Mouse (Mus musculus) MEL (cell line): ENCODE data around the gene Mmp24. TPM values are rescaled to one million over a fixed set of nuclear protein-coding genes. Genes with fewer than 3 reads are reported as not detected.
A peak's percentile ranks its signal among the peaks of the same experiment; 100 is the strongest.

Experiments used
- DNase-seq: peaks from one replicate; pipeline ENCODE4 v3.0.0; 2011; ENCODE audit warnings: low read depth, low spot score
- H3K27ac ChIP-seq: 2 replicates; pipeline ENCODE4 v1.5.1; 2012; ENCODE audit warnings: low read depth, mild to moderate bottlenecking, control low read depth, low read length, moderate library complexity; ENCODE audit not compliant: control insufficient read depth
- H3K27me3 ChIP-seq, 2 experiments: fragments of 150-350 bp in 1 of 2; sonication (generic) in 1 of 2; 2 replicates each; pipeline ENCODE4 v1.6.1; 2012; ENCODE audit warnings: low read length in 2 of 2, mild to moderate bottlenecking in 2 of 2, improper control_type of control experiment in 1 of 2, moderate library complexity in 1 of 2; ENCODE audit not compliant: insufficient read depth in 2 of 2, control insufficient read depth in 1 of 2
- H3K36me3 ChIP-seq, 2 experiments: 2 replicates each; pipeline ENCODE4 v1.6.1; 2012 to 2014; ENCODE audit warnings: low read length in 2 of 2, improper control_type of control experiment in 1 of 2, inconsistent platforms in 1 of 2, mild to moderate bottlenecking in 1 of 2; ENCODE audit not compliant: insufficient read depth in 2 of 2, control insufficient read depth in 1 of 2
- H3K4me1 ChIP-seq, 2 experiments: fragments of 150-350 bp in 1 of 2; sonication (generic) in 1 of 2; 2 replicates each; pipeline ENCODE4 v1.6.1; 2012; ENCODE audit warnings: low read length in 2 of 2, improper control_type of control experiment in 1 of 2, mild to moderate bottlenecking in 1 of 2; ENCODE audit not compliant: insufficient read depth in 2 of 2, control insufficient read depth in 1 of 2
- H3K4me3 ChIP-seq, 2 experiments: fragments of 150-350 bp in 1 of 2; sonication (generic) in 1 of 2; 2 replicates each; pipeline ENCODE4 v1.5.1; 2012; ENCODE audit warnings: low read depth in 2 of 2, low read length in 2 of 2, mild to moderate bottlenecking in 2 of 2, moderate library complexity in 2 of 2, control low read depth in 1 of 2, improper control_type of control experiment in 1 of 2; ENCODE audit not compliant: control insufficient read depth in 1 of 2, insufficient read depth in 1 of 2
- H3K79me2 ChIP-seq: 2 replicates; pipeline ENCODE4 v1.6.1; 2012; ENCODE audit warnings: mild to moderate bottlenecking, low read length, moderate library complexity; ENCODE audit not compliant: control insufficient read depth, poor library complexity, insufficient read depth
- H3K9ac ChIP-seq: 2 replicates; pipeline ENCODE4 v1.6.1; 2012; ENCODE audit warnings: low read depth, mild to moderate bottlenecking, control low read depth, low read length, moderate library complexity; ENCODE audit not compliant: control insufficient read depth, poor library complexity, severe bottlenecking
- H3K9me3 ChIP-seq: fragments of 150-350 bp; sonication (generic); replicated peaks from 2 replicates; pipeline ENCODE4 v1.6.1; 2012; ENCODE audit warnings: mild to moderate bottlenecking, low read length, improper control_type of control experiment, moderate library complexity; ENCODE audit not compliant: insufficient read depth
- CHD2 ChIP-seq: IDR thresholded peaks from 2 replicates; pipeline ENCODE4 v1.6.1; 2011; ENCODE audit warnings: low read length, improper control_type of control experiment
- E2F4 ChIP-seq: IDR thresholded peaks from 2 replicates; pipeline ENCODE4 v1.6.1; 2011; ENCODE audit warnings: low read depth, low read length, improper control_type of control experiment, borderline replicate concordance
- ELF1 ChIP-seq: IDR thresholded peaks from 2 replicates; pipeline ENCODE4 v1.6.1; 2014; ENCODE audit warnings: low read depth, mild to moderate bottlenecking, inconsistent platforms, low read length, improper control_type of control experiment, moderate library complexity
- EP300 ChIP-seq, 2 experiments: IDR thresholded peaks; 2 replicates each; pipeline ENCODE4 v1.6.1; 2011; ENCODE audit warnings: improper control_type of control experiment in 2 of 2, low read length in 2 of 2, low read depth in 1 of 2, mild to moderate bottlenecking in 1 of 2
- GABPA ChIP-seq: IDR thresholded peaks from 2 replicates; pipeline ENCODE4 v1.6.1; 2012; ENCODE audit warnings: low read depth, mild to moderate bottlenecking, inconsistent platforms, low read length, improper control_type of control experiment, moderate library complexity
- KAT2A ChIP-seq: conservative IDR thresholded peaks from 2 replicates; pipeline ENCODE4 v1.6.1; 2012; ENCODE audit warnings: low read depth, low read length, improper control_type of control experiment, inconsistent platforms
- MAFK ChIP-seq: IDR thresholded peaks from 2 replicates; pipeline ENCODE4 v1.6.1; 2011; ENCODE audit warnings: low read depth, mild to moderate bottlenecking, low read length, improper control_type of control experiment, borderline replicate concordance
- MAZ ChIP-seq: IDR thresholded peaks from 2 replicates; pipeline ENCODE4 v1.6.1; 2012; ENCODE audit warnings: low read depth, mild to moderate bottlenecking, inconsistent platforms, low read length, improper control_type of control experiment
- MXI1 ChIP-seq: IDR thresholded peaks from 2 replicates; pipeline ENCODE4 v1.6.1; 2011; ENCODE audit warnings: mild to moderate bottlenecking, low read depth, low read length, improper control_type of control experiment
- MYB ChIP-seq: IDR thresholded peaks from 2 replicates; pipeline ENCODE4 v1.6.1; 2011; ENCODE audit warnings: mild to moderate bottlenecking, low read depth, low read length, improper control_type of control experiment
- NRF1 ChIP-seq: IDR thresholded peaks from 2 replicates; pipeline ENCODE4 v1.6.1; 2014; ENCODE audit warnings: low read depth, mild to moderate bottlenecking, inconsistent platforms, low read length, improper control_type of control experiment, moderate library complexity; ENCODE audit not compliant: poor library complexity, insufficient read depth, severe bottlenecking
- POLR2AphosphoS5 ChIP-seq: IDR thresholded peaks from 2 replicates; pipeline ENCODE4 v1.6.1; 2012; ENCODE audit warnings: low read depth, borderline replicate concordance, mild to moderate bottlenecking, inconsistent platforms, low read length, moderate library complexity, mixed read lengths
- SMC3 ChIP-seq: IDR thresholded peaks from 2 replicates; pipeline ENCODE4 v1.6.1; 2011; ENCODE audit warnings: low read depth, low read length, improper control_type of control experiment
- USF1 ChIP-seq: IDR thresholded peaks from 2 replicates; pipeline ENCODE4 v1.6.1; 2014; ENCODE audit warnings: low read depth, mild to moderate bottlenecking, inconsistent platforms, low read length, improper control_type of control experiment, moderate library complexity
- polyA plus RNA-seq, 2 experiments: library from polyadenylated mRNA; stranded (reverse) in 1 of 2; unstranded in 1 of 2; fragments of >175 nt in 1 of 2; fragments of >200 nt in 1 of 2; gene quantifications; 2 replicates each; pipeline versions ENCODE4 v1.2.1 to v1.2.4; 2012; ENCODE audit warnings: low replicate concordance in 2 of 2, low read depth in 1 of 2; ENCODE audit not compliant: insufficient read length in 2 of 2, insufficient read depth in 1 of 2, missing spikeins in 1 of 2
- total RNA-seq: library from RNA; depleted of rRNA; stranded (reverse); fragments of 300-350 nt; gene quantifications from 2 replicates; pipeline ENCODE4 v1.2.3, GENCODE M21; 2012

The Mmp24 gene
- total and polyA plus RNA-seq, 3 experiments, result 0.06 to 0.27 TPM; not detected in 1

DNA sequence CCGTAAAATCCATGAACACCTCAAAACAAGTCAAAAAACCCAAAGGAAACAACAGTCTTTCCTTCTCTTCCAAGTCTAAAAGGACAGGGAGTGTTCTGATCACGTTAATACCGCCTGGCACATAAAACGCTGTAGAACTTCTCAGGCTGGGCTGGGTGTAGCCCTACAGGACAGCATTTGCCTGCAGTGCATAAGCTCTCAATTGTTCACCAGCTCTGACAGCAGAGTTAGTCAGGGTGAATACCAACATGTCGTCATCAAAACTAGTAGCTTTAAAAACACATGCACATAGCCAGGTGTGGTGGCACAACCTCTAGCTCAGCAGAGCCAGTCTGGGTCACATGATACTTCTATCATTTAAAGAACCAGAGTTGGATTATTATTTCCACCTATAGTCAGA is 45.6 kb downstream of the Mmp24 start:
- Histone ChIP-seq H3K4me1 (peaks cover 4 to 20% of the 10 kb centered on the region in 2 experiments), H3K36me3 (peaks cover 11 to 20% of the 10 kb centered on the region in 2 experiments)

DNA sequence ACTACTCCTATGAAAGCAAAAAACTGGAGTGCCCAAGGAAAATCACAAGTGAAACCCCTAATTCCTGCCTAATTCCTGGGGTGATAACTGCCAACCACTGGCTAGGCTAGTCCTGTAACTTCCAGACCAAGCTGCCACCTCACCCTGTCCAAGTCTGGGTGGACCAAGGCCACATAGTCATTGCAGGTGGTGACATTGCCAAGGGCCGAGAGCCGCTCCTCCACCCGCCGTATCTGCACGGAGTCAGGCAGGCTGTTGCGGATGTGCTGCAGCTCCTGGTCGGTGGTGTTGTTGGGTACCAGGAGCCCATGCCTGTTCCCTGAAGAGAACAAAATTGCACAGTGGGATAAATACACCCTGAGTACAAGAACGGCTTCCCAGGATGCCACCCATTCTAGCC is 48.6 kb downstream of the Mmp24 start:
- Histone ChIP-seq H3K79me2 (peaks cover 30% of the 10 kb centered on the region), H3K9ac (no peak overlapping the region), H3K4me1 (peaks cover 2 to 26% of the 10 kb centered on the region in 2 experiments), H3K9me3 (no peaks in the 10 kb centered on the region), H3K36me3 (peaks cover 11 to 22% of the 10 kb centered on the region in 2 experiments), H3K27me3 (no peaks in the 10 kb centered on the region), H3K27ac (no peak overlapping the region), H3K4me3 (no peak overlapping the region)
- DNase-seq, result no peak
- TF ChIP-seq POLR2AphosphoS5 (no peak), ELF1 (no peak), MYB (no peak), MAZ (no peak), KAT2A (no peak), EP300 (IDR thresholded peaks at IDR 0.05; ENCODE audit: low read depth in 1 of 2, low read length in 2 of 2) (no peak), NRF1 (no peak), GABPA (no peak), SMC3 (no peak), MAFK (no peak), MXI1 (no peak), E2F4 (no peak)

More for the DNA sequence above, 45.6 kb downstream of the Mmp24 start:
- TF ChIP-seq CHD2, result no peak
- TF ChIP-seq SMC3, result no peak
- TF ChIP-seq USF1, result 0 out of 2 replicates have a peak, but pooled peaks have one; percentile 5
- Histone ChIP-seq H3K4me3 (no peak overlapping the region), H3K79me2 (peaks cover 22% of the 10 kb centered on the region), H3K27me3 (no peaks in the 10 kb centered on the region), H3K27ac (no peak overlapping the region), H3K9me3 (no peaks in the 10 kb centered on the region), H3K9ac (no peak overlapping the region)
- no peak for DNase-seq
